Mouse (Mus musculus): Measurements from ENCODE around the gene Slc16a7.

The Slc16a7 gene

GRCm38 (mm10) chr10:125182545-125182944, 206.7 kb downstream of the Slc16a7 start:
- DNase-seq = no peak

DNA sequence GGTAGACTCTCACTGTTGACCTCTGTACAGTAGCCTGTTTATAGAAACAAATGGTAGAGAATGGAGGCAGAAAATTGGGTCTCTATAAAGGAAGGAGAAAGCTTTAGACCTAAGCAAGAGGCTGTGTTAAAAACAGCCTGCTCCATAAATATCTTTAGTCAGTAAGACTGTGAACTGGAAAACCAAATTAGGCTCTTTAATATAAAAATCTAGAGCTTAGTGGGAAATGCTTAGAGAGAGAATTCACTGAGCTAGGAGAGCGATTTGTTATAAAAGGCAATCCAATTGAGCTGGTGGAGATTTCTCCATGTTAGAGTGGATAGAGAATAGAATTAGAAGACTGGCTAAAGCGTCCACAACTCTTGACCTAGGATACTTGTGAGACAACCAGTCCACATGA, 211.5 kb downstream of the Slc16a7 start:
- no peak for DNase-seq

DNA sequence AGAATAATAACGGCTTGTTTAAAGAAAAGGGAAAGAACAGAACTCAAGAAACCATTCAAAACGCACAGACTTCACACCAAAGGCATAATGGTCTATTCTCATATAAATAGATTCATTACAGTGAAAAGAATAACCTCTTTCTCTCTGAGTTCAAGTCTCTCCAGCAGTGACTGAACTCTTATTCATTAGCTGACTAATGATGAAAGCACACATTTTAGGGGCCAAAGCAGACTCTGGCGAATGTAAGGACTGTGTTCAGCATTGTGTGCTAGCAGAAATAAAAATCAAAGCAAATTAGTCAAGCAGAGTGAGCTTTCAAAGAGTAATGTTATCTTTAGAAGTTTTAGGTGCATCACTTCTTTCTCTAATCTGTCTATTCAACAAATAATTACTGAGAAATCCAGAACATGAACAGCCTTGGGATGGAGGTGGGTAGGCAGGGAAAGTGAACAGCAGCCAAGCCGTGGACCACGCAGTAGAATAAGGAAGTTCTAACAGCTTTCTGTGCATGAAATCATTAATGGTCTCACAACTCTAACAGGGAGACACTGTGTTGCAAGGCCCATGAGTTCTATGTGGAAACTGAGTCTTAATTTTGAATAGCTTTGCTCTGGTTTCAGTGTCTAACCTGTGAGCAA, 214.1 kb downstream of the Slc16a7 start:
- no peak for DNase-seq

GRCm38 (mm10) chr10:125171625-125172024, 217.6 kb downstream of the Slc16a7 start:
- no peak for DNase-seq

DNA sequence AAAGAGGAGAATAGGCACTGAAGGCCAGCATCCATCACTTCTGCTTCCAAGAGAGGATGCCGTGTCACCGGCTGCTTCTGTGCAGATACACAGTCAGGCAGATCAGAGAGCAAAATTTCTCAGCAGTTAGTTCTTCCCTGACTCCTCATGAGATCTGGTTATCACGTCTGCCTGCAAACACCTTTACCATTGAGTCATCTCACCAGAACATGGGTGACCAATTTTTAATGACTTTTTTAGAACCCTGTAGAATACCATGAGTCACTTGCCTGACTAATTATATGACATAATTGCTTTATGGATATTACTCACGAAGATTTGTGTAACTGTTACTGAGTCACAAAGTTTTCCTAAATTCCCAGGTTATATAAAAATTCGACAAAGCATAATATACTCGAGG, 218.1 kb downstream of the Slc16a7 start:
- no peak for DNase-seq

All from kidney, postnatal 4 days (tissue).